Mouse (Mus musculus): Measurements from ENCODE around the gene Hand1. TPM values are rescaled to one million over a fixed set of nuclear protein-coding genes. Genes with fewer than 3 reads are reported as not detected.
"Not testable (repeated sequence)": the region's sequence is repeated elsewhere in the genome, so short reads cannot be mapped to it uniquely, and the experiment has no call there.

Gene Hand1
- polyA plus RNA-seq, 1 experiment from 2014 or later = 21.3 TPM

- 0 out of 2 replicates have a peak overlapping the region, but pooled peaks have one; percentile 3 for H3K27ac ChIP-seq (replicated peaks)
- peak; percentile 63 for DNase-seq (ENCODE audit: low spot score)
- H3K27me3 ChIP-seq (replicated peaks; ENCODE audit: low read depth, poor library complexity, severe bottlenecking) = peaks cover 100% of the 10 kb centered on the region
- no peaks in the 10 kb centered on the region for H3K36me3 ChIP-seq (replicated peaks)
- H3K4me1 ChIP-seq = peaks cover 49% of the 10 kb centered on the region
- no peaks in the 10 kb centered on the region for H3K9me3 ChIP-seq
- under 1% methylated on average over 31 of the region's 31 CpGs for WGBS
- peak overlapping the region; percentile 54 for H3K4me3 ChIP-seq
These were observed 1.3 kb downstream of the Hand1 start for GRCm38 (mm10) chr11:57831281-57831781.

GRCm38 (mm10) chr11:57829871-57830775 is 2.5 kb downstream of the Hand1 start:
- Histone ChIP-seq H3K36me3 (replicated peaks) (no peaks in the 10 kb centered on the region), H3K9me3 (no peaks in the 10 kb centered on the region), H3K4me3 (peak overlapping the region; percentile 54), H3K4me1 (peaks cover 49% of the 10 kb centered on the region), H3K27me3 (replicated peaks; ENCODE audit: low read depth, poor library complexity, severe bottlenecking) (peaks cover 100% of the 10 kb centered on the region), H3K27ac (replicated peaks) (0 out of 2 replicates have a peak overlapping the region, but pooled peaks have one; percentile 3)
- WGBS = 7% methylated on average over 17 of the region's 17 CpGs
- DNase-seq (ENCODE audit: low spot score) = peak; percentile 62

GRCm38 (mm10) chr11:57828955-57829870 is 3.4 kb downstream of the Hand1 start:
- WGBS = under 1% methylated on average over 53 of the region's 53 CpGs
- Histone ChIP-seq H3K27ac (replicated peaks) (peak overlapping the region; percentile 41), H3K36me3 (replicated peaks) (no peaks in the 10 kb centered on the region), H3K9me3 (no peaks in the 10 kb centered on the region), H3K4me3 (peak overlapping the region; percentile 54), H3K27me3 (replicated peaks; ENCODE audit: low read depth, poor library complexity, severe bottlenecking) (peaks cover 100% of the 10 kb centered on the region), H3K4me1 (peaks cover 49% of the 10 kb centered on the region)
- peak; percentile 66 for DNase-seq (ENCODE audit: low spot score)

GRCm38 (mm10) chr11:57827915-57828545 is 4.6 kb downstream of the Hand1 start:
- Histone ChIP-seq H3K4me1 (peaks cover 41% of the 10 kb centered on the region), H3K27me3 (replicated peaks; ENCODE audit: low read depth, poor library complexity, severe bottlenecking) (peaks cover 97% of the 10 kb centered on the region), H3K36me3 (replicated peaks) (no peaks in the 10 kb centered on the region), H3K27ac (replicated peaks) (peak overlapping the region; percentile 54; the same call in 1 of the 2 replicates), H3K9me3 (no peaks in the 10 kb centered on the region), H3K4me3 (peak overlapping the region; percentile 54)
- WGBS = under 1% methylated on average over 33 of the region's 33 CpGs
- peak; percentile 69 for DNase-seq (ENCODE audit: low spot score)

GRCm38 (mm10) chr11:57827048-57827914 is 5.3 kb downstream of the Hand1 start:
- no peaks in the 10 kb centered on the region for H3K36me3 ChIP-seq (replicated peaks)
- DNase-seq (ENCODE audit: low spot score) = peak; percentile 57
- H3K4me3 ChIP-seq = peak overlapping the region; percentile 54
- H3K4me1 ChIP-seq = peaks cover 34% of the 10 kb centered on the region
- H3K27me3 ChIP-seq (replicated peaks; ENCODE audit: low read depth, poor library complexity, severe bottlenecking) = peaks cover 89% of the 10 kb centered on the region
- WGBS = under 1% methylated on average over 41 of the region's 41 CpGs
- H3K27ac ChIP-seq (replicated peaks) = peak overlapping the region; percentile 54; the same call in 1 of the 2 replicates
- no peaks in the 10 kb centered on the region for H3K9me3 ChIP-seq

GRCm38 (mm10) chr11:57825234-57825633 is 7.4 kb downstream of the Hand1 start:
- whole genome bisulfite sequencing = 46% methylated on average over 11 of the region's 11 CpGs
- H3K9me3 ChIP-seq; H3K27ac ChIP-seq (replicated peaks); DNase-seq (ENCODE audit: low spot score); H3K4me3 ChIP-seq; H3K36me3 ChIP-seq (replicated peaks): not testable (repeated sequence)
- peaks cover 22% of the 10 kb centered on the region for H3K4me1 ChIP-seq
- peaks cover 69% of the 10 kb centered on the region for H3K27me3 ChIP-seq (replicated peaks; ENCODE audit: low read depth, poor library complexity, severe bottlenecking)

GRCm38 (mm10) chr11:57823714-57824113 is 8.9 kb downstream of the Hand1 start:
- peaks cover 14% of the 10 kb centered on the region for H3K4me1 ChIP-seq
- DNase-seq (ENCODE audit: low spot score) = no peak
- H3K36me3 ChIP-seq (replicated peaks) = no peaks in the 10 kb centered on the region
- no peaks in the 10 kb centered on the region for H3K9me3 ChIP-seq
- H3K27me3 ChIP-seq (replicated peaks; ENCODE audit: low read depth, poor library complexity, severe bottlenecking) = peaks cover 53% of the 10 kb centered on the region
- WGBS = 73% methylated on average over 7 of the region's 7 CpGs
- H3K27ac ChIP-seq (replicated peaks) = no peak overlapping the region
- H3K4me3 ChIP-seq = no peak overlapping the region

- DNase-seq (ENCODE audit: low spot score); H3K4me3 ChIP-seq; H3K27ac ChIP-seq (replicated peaks); H3K9me3 ChIP-seq; H3K36me3 ChIP-seq (replicated peaks): not testable (repeated sequence)
- 94% methylated on average over 2 of the region's 2 CpGs for WGBS
- Histone ChIP-seq H3K27me3 (replicated peaks; ENCODE audit: low read depth, poor library complexity, severe bottlenecking) (peaks cover 48% of the 10 kb centered on the region), H3K4me1 (peaks cover 13% of the 10 kb centered on the region)
These were observed 9.5 kb downstream of the Hand1 start for GRCm38 (mm10) chr11:57823159-57823558.

GRCm38 (mm10) chr11:57819999-57820581 is 12.5 kb downstream of the Hand1 start:
- 31% methylated on average over 9 of the region's 9 CpGs for WGBS
- Histone ChIP-seq H3K36me3 (replicated peaks) (no peaks in the 10 kb centered on the region), H3K9me3 (no peaks in the 10 kb centered on the region), H3K27me3 (replicated peaks; ENCODE audit: low read depth, poor library complexity, severe bottlenecking) (peaks cover 17% of the 10 kb centered on the region), H3K27ac (replicated peaks) (no peak overlapping the region), H3K4me1 (no peaks in the 10 kb centered on the region), H3K4me3 (no peak overlapping the region)
- peak; percentile 92 for DNase-seq (ENCODE audit: low spot score)

- Histone ChIP-seq H3K9me3 (no peaks in the 10 kb centered on the region), H3K4me3 (no peak overlapping the region), H3K36me3 (replicated peaks) (peaks cover 7% of the 10 kb centered on the region), H3K27ac (replicated peaks) (no peak overlapping the region), H3K4me1 (no peaks in the 10 kb centered on the region), H3K27me3 (replicated peaks; ENCODE audit: low read depth, poor library complexity, severe bottlenecking) (no peaks in the 10 kb centered on the region)
- no peak for DNase-seq (ENCODE audit: low spot score)
- 86% methylated on average over 4 of the region's 4 CpGs for WGBS
These were observed 14.4 kb downstream of the Hand1 start for GRCm38 (mm10) chr11:57818189-57818588.

- H3K27me3 ChIP-seq (replicated peaks; ENCODE audit: low read depth, poor library complexity, severe bottlenecking) = no peaks in the 10 kb centered on the region
- H3K4me1 ChIP-seq = no peaks in the 10 kb centered on the region
- DNase-seq (ENCODE audit: low spot score) = no peak
- H3K36me3 ChIP-seq (replicated peaks) = peaks cover 53% of the 10 kb centered on the region
- H3K27ac ChIP-seq (replicated peaks) = no peak overlapping the region
- no peaks in the 10 kb centered on the region for H3K9me3 ChIP-seq
- no peak overlapping the region for H3K4me3 ChIP-seq
- WGBS = 92% methylated on average over 3 of the region's 3 CpGs
These were observed 19.0 kb downstream of the Hand1 start for GRCm38 (mm10) chr11:57813641-57814040.
